Mouse (Mus musculus) ES-CJ7 (cell line): ENCODE data around the gene Wdr61.
A peak's percentile ranks its signal among the peaks of the same experiment; 100 is the strongest.

Experiments used
- DNase-seq: peaks from one replicate; pipeline ENCODE4 v3.0.0; 2011; ENCODE audit warnings: low read depth, low spot score

The Wdr61 gene

GRCm38 (mm10) chr9:54683814-54684605, 50.3 kb downstream of the Wdr61 start:
- DNase-seq: no peak

DNA sequence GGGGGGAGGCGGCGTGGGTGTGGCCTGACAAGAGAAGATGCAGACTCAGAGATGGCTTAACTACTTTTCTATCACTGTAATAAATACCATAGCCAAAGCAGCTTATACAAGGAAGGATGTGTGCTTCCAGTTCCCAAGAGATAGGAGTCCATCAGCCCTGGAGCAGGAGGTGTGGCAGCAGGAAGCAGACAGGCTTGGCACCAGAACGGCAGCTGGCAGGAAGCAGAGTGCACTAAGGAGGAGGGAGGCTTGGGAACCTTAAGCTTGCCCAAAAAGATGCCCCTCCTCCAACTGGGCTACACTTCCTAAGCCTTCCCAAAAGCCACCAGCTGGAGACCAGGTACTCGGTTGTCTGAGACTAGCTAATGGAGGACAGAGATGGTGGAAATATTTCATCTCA, 51.5 kb downstream of the Wdr61 start:
- DNase-seq: no peak

GRCm38 (mm10) chr9:54676531-54676986, 57.8 kb downstream of the Wdr61 start:
- DNase-seq: peak; percentile 62

GRCm38 (mm10) chr9:54673887-54674286, 60.4 kb downstream of the Wdr61 start:
- DNase-seq: no peak

- DNase-seq: no peak
These were observed 62.4 kb downstream of the Wdr61 start for GRCm38 (mm10) chr9:54671962-54672361.

GRCm38 (mm10) chr9:54668455-54668854, 65.9 kb downstream of the Wdr61 start:
- no peak for DNase-seq

GRCm38 (mm10) chr9:54666116-54666515, 68.2 kb downstream of the Wdr61 start:
- DNase-seq: peak; percentile 32
